Mouse (Mus musculus) heart, adult 2 months (tissue): ENCODE measurements around the gene Fbxo9. TPM values are rescaled to one million over a fixed set of nuclear protein-coding genes. Genes with fewer than 3 reads are reported as not detected.

Source experiments
- DNase-seq, 2 experiments: peaks; one replicate each; pipeline ENCODE4 v3.0.0; 2021
- H3K27ac ChIP-seq: fragments of 200-600 bp; 2 replicates; pipeline ENCODE4 v1.8.1; 2022
- H3K27me3 ChIP-seq: fragments of 200-500 bp; 2 replicates; pipeline ENCODE4 v1.6.1; 2012; ENCODE audit warnings: mild to moderate bottlenecking, low read length, inconsistent platforms, mixed read lengths; ENCODE audit not compliant: control insufficient read depth, insufficient read depth
- H3K36me3 ChIP-seq: fragments of 200-500 bp; 2 replicates; pipeline ENCODE4 v1.6.1; 2012; ENCODE audit warnings: low read length, inconsistent platforms; ENCODE audit not compliant: control insufficient read depth, insufficient read depth
- H3K4me1 ChIP-seq: fragments of 200-500 bp; 2 replicates; pipeline ENCODE4 v1.6.1; 2011; ENCODE audit warnings: low read length; ENCODE audit not compliant: control insufficient read depth, insufficient read depth
- H3K4me3 ChIP-seq: fragments of 200-600 bp; 2 replicates; pipeline ENCODE4 v1.8.1; 2022
- H3K79me2 ChIP-seq: fragments of 200-500 bp; replicated peaks from 2 replicates; pipeline ENCODE4 v1.6.1; 2012; ENCODE audit warnings: mild to moderate bottlenecking, inconsistent platforms, low read length, moderate library complexity, mixed read lengths; ENCODE audit not compliant: control insufficient read depth, insufficient read depth
- H3K9ac ChIP-seq: fragments of 200-500 bp; 2 replicates; pipeline ENCODE4 v1.6.1; 2012; ENCODE audit warnings: low read depth, mild to moderate bottlenecking, control low read depth, inconsistent platforms, low read length, mixed read lengths
- CTCF ChIP-seq: fragments of 200-600 bp; IDR thresholded peaks from 2 replicates; pipeline ENCODE4 v1.8.1; 2022; ENCODE audit warnings: antibody characterized with exemption, mild to moderate bottlenecking, moderate library complexity
- EP300 ChIP-seq: fragments of 200-500 bp; IDR thresholded peaks from 2 replicates; pipeline ENCODE4 v1.6.1; 2011; ENCODE audit warnings: low read depth, low read length, control low read depth; ENCODE audit not compliant: insufficient read depth
- POLR2A ChIP-seq: fragments of 200-500 bp; IDR thresholded peaks from 2 replicates; pipeline ENCODE4 v1.6.1; 2011; ENCODE audit warnings: mild to moderate bottlenecking, low read depth, low read length, control low read depth; ENCODE audit not compliant: insufficient read depth
- WGBS: fragments of 180-500 bp; shearing (Covaris S2); methylation state at CpG from one replicate; pipeline ENCODE4 v1.1.7; 2018; 5-methylcytosine and 5-hydroxymethylcytosine counted together
- intact Hi-C: fragments of 180-260 bp; cut with DNase I; formaldehyde crosslinking; loops from one replicate; pipeline ENCODE4 v1.15.1; 2025
- polyA plus RNA-seq: library from polyadenylated mRNA; depleted of rRNA; stranded (reverse); fragments of >200 nt; gene quantifications from 2 replicates; pipeline ENCODE4 v1.2.3, GENCODE M21; 2012
- total RNA-seq, 2 experiments: library from RNA; stranded (reverse); gene quantifications; 2 replicates each; pipeline ENCODE4 v1.2.3; 2021

Gene Fbxo9
- total and polyA plus RNA-seq, 3 experiments, result 34.4 to 69.5 (median 40.6) TPM

DNA sequence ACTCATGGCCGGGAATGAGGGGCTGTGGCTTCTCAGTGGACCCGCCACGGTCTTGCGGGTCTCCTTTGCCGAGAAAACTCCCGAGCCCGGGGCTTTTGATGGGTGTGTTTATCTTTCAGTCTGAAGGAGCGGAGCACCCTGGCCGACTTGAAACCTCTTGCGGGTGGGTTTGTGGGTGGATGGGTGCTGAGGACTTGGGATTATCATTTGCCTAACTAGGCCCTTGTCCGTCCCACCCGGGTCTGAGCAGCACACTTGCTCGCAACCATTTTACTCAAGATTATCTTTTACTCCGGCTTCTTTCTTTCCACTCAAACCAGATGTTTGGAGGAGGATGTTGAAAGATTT lies 4.6 kb upstream of the Fbxo9 start:
- peaks cover 15% of the 10 kb centered on the region for H3K4me1 ChIP-seq
- peak overlapping the region; percentile 100 for H3K9ac ChIP-seq
- peaks cover 2% of the 10 kb centered on the region; the same call in 1 of the 2 replicates for H3K79me2 ChIP-seq
- H3K27me3 ChIP-seq, result no peaks in the 10 kb centered on the region
- DNase-seq, result no peak
- H3K27ac ChIP-seq, result peak overlapping the region; percentile 98
- peak overlapping the region; percentile 63 for H3K4me3 ChIP-seq
- no peak for TF ChIP-seq POLR2A
- TF ChIP-seq EP300, result no peak
- no peak for TF ChIP-seq CTCF
- peaks cover 6% of the 10 kb centered on the region; the same call in 1 of the 2 replicates for H3K36me3 ChIP-seq
- under 1% methylated on average over 14 of the region's 14 CpGs for WGBS
- intact Hi-C loops, result loop anchor here (1.0 to 5.0 kb wide), 3 partner anchors 41 to 79 kb away; no protein-coding TSS in a partner anchor

DNA sequence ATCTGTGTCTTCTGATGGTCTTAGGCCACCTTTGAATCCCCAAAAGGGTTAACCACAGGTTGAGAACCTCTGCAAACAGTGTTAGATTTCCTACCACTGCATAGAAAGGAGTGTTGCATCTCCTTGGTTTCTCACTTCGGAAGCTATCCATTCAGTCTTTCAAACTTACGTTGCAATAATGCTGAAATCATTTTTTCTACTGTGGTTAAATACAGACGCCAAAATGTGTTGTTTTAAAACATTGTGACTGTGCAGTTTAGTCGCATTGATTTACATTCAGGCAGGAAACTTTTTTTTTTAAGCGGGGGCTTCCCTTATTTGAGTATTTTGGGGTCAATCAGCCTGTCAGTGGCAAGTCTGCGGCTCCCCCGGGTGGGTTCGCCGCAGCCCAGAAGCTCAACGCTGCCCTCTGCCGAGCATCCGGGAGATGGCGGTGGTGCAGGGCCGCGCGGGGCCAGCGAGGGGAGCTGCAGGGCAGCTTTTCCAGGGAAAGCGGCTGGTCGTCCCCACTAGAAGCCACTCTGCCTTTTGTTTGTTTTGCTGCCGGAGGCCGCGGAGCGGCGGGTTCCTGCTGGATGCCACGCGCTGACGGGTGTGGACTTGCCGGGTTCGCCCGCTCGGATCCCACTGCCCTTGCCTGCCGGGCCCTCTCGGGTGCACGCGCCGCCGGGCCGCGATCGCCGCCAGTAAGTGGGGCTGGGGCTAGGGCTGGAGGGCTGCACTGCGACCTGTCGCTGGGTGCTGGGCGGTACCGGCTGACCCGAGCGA lies 4.1 kb upstream of the Fbxo9 start:
- H3K4me3 ChIP-seq, result peak overlapping the region; percentile 63
- intact Hi-C loops, result loop anchor here (1.0 to 5.0 kb wide), 3 partner anchors 41 to 79 kb away; no protein-coding TSS in a partner anchor
- peaks cover 2% of the 10 kb centered on the region; the same call in 1 of the 2 replicates for H3K79me2 ChIP-seq
- H3K27ac ChIP-seq, result peak overlapping the region; percentile 98
- H3K36me3 ChIP-seq, result peaks cover 6% of the 10 kb centered on the region; the same call in 1 of the 2 replicates
- WGBS, result 1% methylated on average over 47 of the region's 47 CpGs
- peak overlapping the region; percentile 100 for H3K9ac ChIP-seq
- peaks cover 15% of the 10 kb centered on the region for H3K4me1 ChIP-seq
- TF ChIP-seq POLR2A (peak; percentile 72; the same call in 1 of the 2 replicates), EP300 (peak; percentile 78; the same call in 1 of the 2 replicates), CTCF (no peak; the same call in none of the 2 replicates)
- peak; percentile 93 to 98 for DNase-seq
- H3K27me3 ChIP-seq, result no peaks in the 10 kb centered on the region

DNA sequence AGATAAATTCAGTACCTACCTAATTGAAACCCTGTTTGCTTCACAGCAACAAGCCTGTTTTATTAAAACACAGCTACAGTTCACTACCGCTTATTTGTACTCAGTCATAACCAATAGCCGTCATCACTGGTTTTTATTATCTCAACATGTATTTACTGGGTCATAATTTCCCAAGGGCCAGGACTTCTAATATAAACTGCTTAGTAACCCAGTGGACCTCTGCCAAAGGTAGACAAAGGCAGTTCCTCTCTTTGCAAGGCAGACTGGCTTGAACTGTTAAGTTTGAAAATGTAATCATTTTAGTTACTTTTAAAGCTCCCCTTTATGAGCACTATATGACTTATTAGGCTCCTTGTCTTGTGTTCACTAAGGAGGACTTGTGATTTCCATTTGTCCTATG lies 2.6 kb upstream of the Fbxo9 start:
- DNase-seq, result no peak
- no peak overlapping the region for H3K9ac ChIP-seq
- H3K27ac ChIP-seq, result no peak overlapping the region
- TF ChIP-seq CTCF, result no peak
- no peak for TF ChIP-seq EP300
- TF ChIP-seq POLR2A, result no peak
- no peak overlapping the region for H3K4me3 ChIP-seq
- H3K79me2 ChIP-seq, result no peaks in the 10 kb centered on the region
- no peaks in the 10 kb centered on the region for H3K27me3 ChIP-seq
- H3K4me1 ChIP-seq, result peaks cover 15% of the 10 kb centered on the region
- intact Hi-C loops, result loop anchor here (5.0 kb wide), 1 partner anchor 81 kb away; no protein-coding TSS in a partner anchor
- peaks cover 7% of the 10 kb centered on the region for H3K36me3 ChIP-seq
- WGBS, result 44% methylated on average over 2 of the region's 2 CpGs

DNA sequence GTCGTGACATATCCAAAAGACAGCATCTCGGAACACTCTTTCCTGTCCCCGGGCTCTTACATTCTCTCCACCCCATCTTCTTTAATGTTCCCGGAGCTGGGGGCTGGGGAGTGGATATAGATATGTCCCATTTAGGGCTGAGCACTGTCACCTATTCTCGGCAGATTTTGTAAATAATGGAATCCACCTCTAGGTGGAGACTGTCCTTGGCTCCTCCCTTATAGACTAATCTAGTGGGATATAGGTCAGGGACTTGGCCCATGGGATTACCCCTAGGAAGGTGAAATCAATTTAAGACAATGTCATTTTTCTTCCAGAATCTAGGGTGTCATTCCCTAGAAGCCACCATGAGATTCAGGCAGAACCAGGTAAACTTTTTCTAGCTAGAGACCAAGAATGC lies 791 bp upstream of the Fbxo9 start:
- peak overlapping the region; percentile 96; the same call in 1 of the 2 replicates for H3K27ac ChIP-seq
- intact Hi-C loops, result loop anchor here (5.0 kb wide), 1 partner anchor 83 kb away; no protein-coding TSS in a partner anchor
- no peaks in the 10 kb centered on the region for H3K27me3 ChIP-seq
- H3K9ac ChIP-seq, result no peak overlapping the region
- DNase-seq, result no peak
- H3K79me2 ChIP-seq, result peaks cover 2% of the 10 kb centered on the region; the same call in 1 of the 2 replicates
- H3K36me3 ChIP-seq, result peaks cover 10% of the 10 kb centered on the region
- TF ChIP-seq CTCF (peak; percentile 59), POLR2A (no peak)
- H3K4me1 ChIP-seq, result peaks cover 10% of the 10 kb centered on the region
- WGBS, result 27% methylated on average over 5 of the region's 5 CpGs
- peak overlapping the region; percentile 98 for H3K4me3 ChIP-seq

DNA sequence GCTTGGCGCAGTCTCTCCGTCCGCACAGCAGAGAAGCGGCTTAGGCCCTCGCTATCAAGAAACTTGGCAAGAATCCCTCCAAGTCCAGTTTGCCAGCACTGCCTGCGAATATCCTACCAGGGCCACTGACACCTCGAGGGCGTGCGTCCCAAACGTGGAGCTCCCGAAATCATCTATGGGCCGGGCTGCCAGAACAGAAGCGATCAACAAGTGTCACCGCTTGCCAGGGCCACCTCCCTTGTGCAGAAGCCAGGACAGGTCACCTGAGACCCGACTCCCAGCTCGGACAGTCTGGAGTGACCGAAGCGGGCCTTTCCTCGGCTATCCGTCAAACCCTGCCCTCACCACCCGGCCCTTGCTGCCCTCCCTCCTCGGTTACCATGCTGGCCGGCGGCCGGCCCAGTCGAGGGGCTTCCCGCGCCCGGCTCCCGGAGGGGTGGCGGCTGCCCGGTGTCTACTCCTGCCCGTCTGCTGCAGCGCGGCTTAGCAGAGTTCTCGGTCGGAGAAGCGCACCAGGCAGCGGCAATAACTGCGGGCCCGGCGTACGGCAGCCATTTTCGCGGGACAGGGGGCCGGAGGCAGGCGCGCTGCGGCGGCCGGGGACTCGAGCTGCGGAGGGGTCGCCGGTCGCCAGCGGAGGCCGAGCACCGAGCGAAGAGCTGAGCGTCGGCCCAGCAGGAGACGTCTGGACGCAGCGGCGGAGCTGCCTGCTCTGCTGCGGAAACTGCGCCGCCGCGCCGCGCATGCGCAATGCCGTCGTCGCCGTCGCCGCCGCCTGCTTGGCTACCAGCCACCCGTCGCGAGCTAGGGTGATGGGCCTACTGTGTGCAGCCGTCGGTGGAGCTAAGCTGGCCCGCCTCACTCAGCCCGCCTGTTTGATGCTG lies 711 bp downstream of the Fbxo9 start:
- Histone ChIP-seq H3K79me2 (peaks cover 2% of the 10 kb centered on the region; the same call in 1 of the 2 replicates), H3K27me3 (no peaks in the 10 kb centered on the region), H3K4me3 (peak overlapping the region; percentile 98), H3K4me1 (peaks cover 8% of the 10 kb centered on the region), H3K9ac (peak overlapping the region; percentile 97), H3K36me3 (peaks cover 10% of the 10 kb centered on the region), H3K27ac (peak overlapping the region; percentile 96)
- TF ChIP-seq POLR2A (peak; percentile 84), EP300 (peak; percentile 55; the same call in 1 of the 2 replicates), CTCF (no peak)
- DNase-seq, result peak; percentile 91
- under 1% methylated on average over 88 of the region's 88 CpGs for WGBS
- intact Hi-C loops, result no loop called here
